Mouse (Mus musculus): ENCODE data around the gene Nck2.

DNA sequence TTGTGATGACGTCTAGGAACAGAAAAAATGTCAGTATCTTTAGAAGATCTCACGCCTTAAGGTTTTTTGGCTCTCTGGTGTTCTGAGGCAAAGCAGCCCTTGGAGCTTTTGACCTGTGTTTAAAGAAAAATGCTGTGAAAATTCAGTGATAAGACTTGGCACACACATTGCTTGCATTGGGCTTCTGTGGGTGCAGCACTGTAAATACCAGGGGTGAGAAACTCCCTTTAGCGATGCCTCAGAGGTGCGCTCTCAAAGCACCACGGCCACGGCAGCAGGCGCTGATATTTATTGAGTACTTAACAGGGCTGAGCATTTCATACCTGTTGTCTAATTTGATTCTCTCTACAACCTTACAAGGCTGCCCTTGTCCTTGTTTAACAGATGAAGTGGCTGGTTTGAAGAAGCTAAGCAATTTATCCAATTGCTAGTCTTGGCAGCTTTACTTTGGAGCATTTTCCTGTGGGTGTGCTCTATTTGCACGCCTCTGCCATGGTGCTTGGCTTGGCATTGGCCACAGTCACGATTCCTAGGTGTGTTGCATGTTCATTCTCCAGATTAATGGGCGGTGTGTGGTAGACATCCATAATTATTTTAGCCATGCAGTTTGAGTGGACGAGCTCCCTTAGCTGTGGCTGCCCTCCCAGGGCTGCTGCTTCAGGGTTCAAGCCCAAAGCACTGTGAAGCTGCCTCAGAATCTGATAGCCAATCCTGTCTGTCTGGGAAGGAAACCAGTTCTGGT is 19.7 kb downstream of the Nck2 start:
- TF ChIP-seq CTCF (IDR thresholded peaks at IDR 0.05; ENCODE audit: low read depth) = no peak
- TF ChIP-seq EP300 (IDR thresholded peaks at IDR 0.05; ENCODE audit: low read depth) = no peak

All from liver, postnatal 0 days (tissue).